Mouse (Mus musculus): Measurements from ENCODE around the gene 3110082J24Rik.
"Not testable (repeated sequence)": the region's sequence is repeated elsewhere in the genome, so short reads cannot be mapped to it uniquely, and the experiment has no call there.

The 3110082J24Rik gene

DNA sequence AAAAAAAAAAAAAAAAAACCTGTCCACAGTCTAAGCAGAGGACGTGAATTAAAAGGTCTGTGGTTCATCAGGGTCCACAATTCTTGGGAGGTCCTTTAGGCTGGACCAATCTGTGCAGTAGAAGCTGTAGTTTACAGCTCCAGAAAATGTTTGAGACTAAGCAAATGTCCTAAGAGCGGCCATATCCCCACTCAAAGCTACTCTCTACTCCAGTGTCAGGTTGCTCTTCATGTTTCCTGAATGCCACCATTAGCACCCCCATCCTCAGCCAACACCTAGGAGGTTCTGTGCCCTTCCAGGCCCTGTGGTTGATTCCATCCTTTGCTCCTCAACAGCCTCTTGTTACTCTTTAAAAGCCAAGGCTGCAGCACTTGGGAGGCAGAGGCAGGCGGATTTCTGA, 33.5 kb downstream of the 3110082J24Rik start:
- no peak for DNase-seq (ENCODE audit: low spot score)

GRCm38 (mm10) chr5:30071677-30072076, 34.2 kb downstream of the 3110082J24Rik start:
- no peak for DNase-seq (ENCODE audit: low spot score)

- DNase-seq (ENCODE audit: low spot score), result no peak
Measured at GRCm38 (mm10) chr5:30067726-30068125, 38.2 kb downstream of the 3110082J24Rik start.

DNA sequence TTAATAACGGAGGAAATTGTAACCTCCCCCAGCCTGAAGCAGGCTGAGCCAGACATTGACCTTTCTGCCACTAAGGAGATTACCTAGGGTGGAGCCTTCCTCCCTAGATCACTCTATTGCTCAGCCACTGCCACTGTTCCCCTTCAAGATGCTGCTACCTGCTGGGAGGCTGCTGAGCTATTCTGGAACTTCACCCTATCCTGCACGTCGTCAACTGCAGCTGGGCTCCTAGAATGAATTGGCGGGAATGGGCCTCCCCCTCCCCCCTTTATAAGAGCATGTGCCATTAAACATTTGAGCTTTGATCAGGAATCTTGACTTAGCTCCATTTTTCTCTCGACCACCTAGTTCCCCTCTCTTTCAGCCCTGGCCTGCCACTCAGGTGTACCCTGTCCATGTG, 46.3 kb downstream of the 3110082J24Rik start:
- DNase-seq (ENCODE audit: low spot score), result not testable (repeated sequence)

- no peak for DNase-seq (ENCODE audit: low spot score)
Measured at GRCm38 (mm10) chr5:30058216-30058731, 47.6 kb downstream of the 3110082J24Rik start.
